Mouse (Mus musculus): ENCODE results near the gene Arf6. TPM values are rescaled to one million over a fixed set of nuclear protein-coding genes. Genes with fewer than 3 reads are reported as not detected.

Arf6 gene
- polyA plus RNA-seq, 1 experiment from 2014 or later: 49.7 TPM

DNA sequence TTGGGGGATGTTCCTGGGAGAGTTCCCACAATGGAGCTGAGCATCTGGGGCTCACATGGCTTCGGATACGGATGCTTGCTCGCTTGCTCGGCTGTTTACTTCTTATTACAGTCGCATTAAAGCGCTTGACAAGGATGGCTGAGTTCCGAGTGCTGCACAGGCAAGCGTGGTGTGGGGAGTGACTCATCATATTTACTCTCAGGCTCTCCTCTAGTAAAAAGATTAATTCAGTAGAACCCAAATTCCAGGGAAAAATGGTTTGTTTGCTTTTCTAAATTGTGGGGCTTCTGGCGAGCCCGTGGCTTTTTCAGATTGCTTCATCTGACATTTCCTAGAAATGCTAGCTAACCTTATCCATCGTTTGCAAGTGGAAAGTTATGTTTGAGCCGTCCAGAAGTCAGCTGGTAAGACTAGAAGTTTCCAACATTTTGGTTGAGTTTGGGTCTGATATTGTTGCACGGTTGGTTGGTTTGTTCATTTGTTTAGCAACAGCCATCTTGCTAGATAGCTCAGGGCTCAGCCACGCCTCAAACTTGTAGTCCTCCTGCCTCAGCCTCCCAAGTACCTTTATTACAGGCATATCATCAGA is 47.2 kb downstream of the Arf6 start:
- no peak overlapping the region for H3K4me3 ChIP-seq
- H3K9ac ChIP-seq (replicated peaks): no peak overlapping the region
- no peak overlapping the region for H3K4me2 ChIP-seq (replicated peaks)
- no peaks in the 10 kb centered on the region for H3K4me1 ChIP-seq
- WGBS: 88% methylated on average over 14 of the region's 14 CpGs
- no peaks in the 10 kb centered on the region for H3K36me3 ChIP-seq
- no peaks in the 10 kb centered on the region for H3K27me3 ChIP-seq
- no peak overlapping the region for H3K27ac ChIP-seq (replicated peaks)
- no peak for ATAC-seq (ENCODE audit: low FRiP score, low read depth)
- no peaks in the 10 kb centered on the region for H3K9me3 ChIP-seq

DNA sequence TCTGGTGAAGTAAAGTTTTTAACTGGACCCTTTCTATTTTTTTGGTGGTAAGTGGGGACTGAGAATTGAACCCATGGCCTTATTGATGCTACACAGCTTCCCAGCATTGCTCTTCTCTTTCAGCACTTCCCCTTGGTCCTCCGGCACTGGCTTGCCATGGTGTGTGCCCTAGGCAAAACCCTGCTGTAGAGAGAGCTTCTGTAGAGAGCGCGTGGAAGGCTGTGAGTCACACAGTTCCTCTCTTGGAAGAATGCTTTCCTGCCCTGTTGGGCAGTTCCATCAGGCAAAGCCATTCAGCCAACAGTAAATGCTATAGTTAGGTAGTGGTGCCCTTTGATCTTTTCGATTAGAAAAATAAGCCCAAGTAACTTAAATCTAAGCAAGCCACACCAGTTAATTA is 47.7 kb downstream of the Arf6 start:
- 87% methylated on average over 4 of the region's 4 CpGs for WGBS
- Histone ChIP-seq H3K36me3 (no peaks in the 10 kb centered on the region), H3K27me3 (no peaks in the 10 kb centered on the region)

DNA sequence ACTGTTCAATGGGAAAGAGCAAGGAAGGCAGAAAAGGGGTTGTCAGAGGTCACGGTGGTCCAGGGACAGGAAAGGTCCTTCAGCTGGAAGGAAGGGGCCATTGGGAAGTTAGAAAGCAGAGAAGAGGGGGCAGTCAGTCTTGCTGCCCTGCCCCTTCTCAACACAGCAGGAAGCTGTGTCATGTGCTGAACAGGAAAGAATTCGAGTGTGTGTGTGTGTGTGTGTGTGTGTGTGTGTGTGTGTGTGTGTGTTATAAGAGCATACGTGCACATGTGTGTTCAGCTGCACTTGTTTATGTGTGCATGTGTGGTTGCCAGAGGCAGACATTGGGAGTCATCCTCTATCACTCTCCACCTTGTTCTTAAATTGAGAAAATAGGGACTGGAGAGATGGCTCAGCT is 48.8 kb downstream of the Arf6 start:
- Histone ChIP-seq H3K4me2 (replicated peaks) (no peak overlapping the region), H3K9ac (replicated peaks) (no peak overlapping the region), H3K4me1 (peaks cover 4% of the 10 kb centered on the region; the same call in 1 of the 2 replicates), H3K27ac (replicated peaks) (no peak overlapping the region), H3K36me3 (no peaks in the 10 kb centered on the region), H3K4me3 (no peak overlapping the region), H3K27me3 (no peaks in the 10 kb centered on the region), H3K9me3 (no peaks in the 10 kb centered on the region)
- ATAC-seq (ENCODE audit: low FRiP score, low read depth): no peak
- 68% methylated on average over 3 of the region's 3 CpGs for WGBS

More for the DNA sequence above, 47.7 kb downstream of the Arf6 start:
- H3K9me3 ChIP-seq: no peaks in the 10 kb centered on the region
- H3K9ac ChIP-seq (replicated peaks): no peak overlapping the region
- no peak overlapping the region for H3K4me3 ChIP-seq
- no peak overlapping the region for H3K4me2 ChIP-seq (replicated peaks)
- no peaks in the 10 kb centered on the region for H3K4me1 ChIP-seq
- no peak for ATAC-seq (ENCODE audit: low FRiP score, low read depth)
- no peak overlapping the region for H3K27ac ChIP-seq (replicated peaks)

DNA sequence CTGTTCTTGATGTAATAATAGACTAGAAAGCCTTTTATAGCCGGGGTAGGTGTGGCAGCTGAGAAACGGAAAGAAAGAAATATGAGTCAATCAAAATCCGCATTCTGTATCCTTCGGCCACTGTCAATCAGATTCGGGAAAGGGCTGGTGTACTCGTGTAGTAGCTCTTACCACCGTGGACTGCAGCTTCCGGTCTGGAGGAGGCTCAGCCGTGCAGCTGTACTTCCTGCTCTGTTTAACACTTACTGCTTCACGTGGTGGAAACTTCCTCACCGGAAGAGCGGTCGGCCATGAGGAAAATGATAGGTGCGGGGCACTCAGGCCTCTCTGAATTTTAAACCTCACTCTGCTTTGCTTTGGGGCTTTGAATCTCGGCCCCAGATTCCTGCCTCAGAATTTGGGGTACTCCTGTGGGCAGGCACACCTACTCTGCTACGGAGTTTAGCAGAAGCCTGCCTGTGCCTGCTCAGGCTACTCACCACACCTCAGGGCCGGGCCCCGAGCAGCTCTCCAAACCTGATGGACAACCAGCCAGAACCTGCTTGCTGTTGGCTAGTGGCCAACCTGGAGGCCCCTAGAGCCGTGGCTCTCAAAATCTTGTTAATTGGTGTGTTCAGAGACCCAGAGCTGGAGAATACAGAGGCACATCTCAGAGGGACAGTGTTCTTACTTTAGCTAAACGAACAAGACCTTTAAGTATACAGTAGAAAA is 51.0 kb downstream of the Arf6 start:
- no peaks in the 10 kb centered on the region for H3K27me3 ChIP-seq
- H3K36me3 ChIP-seq: no peaks in the 10 kb centered on the region
- 90% methylated on average over 20 of the region's 20 CpGs for WGBS
- no peak overlapping the region for H3K4me3 ChIP-seq
- H3K4me1 ChIP-seq: peaks cover 4% of the 10 kb centered on the region; the same call in 1 of the 2 replicates
- H3K9me3 ChIP-seq: no peaks in the 10 kb centered on the region
- ATAC-seq (ENCODE audit: low FRiP score, low read depth): no peak
- no peak overlapping the region for H3K27ac ChIP-seq (replicated peaks)
- H3K9ac ChIP-seq (replicated peaks): no peak overlapping the region
- H3K4me2 ChIP-seq (replicated peaks): no peak overlapping the region

Small RNAs within 50 kb of the gene (microRNA-seq; reads per million reads assigned to microRNA genes)
- gene Gm47299 (0.70 reads per million), gene Gm47305 (not detected)

Other genes with a start within 250 kb of the Arf6 start
- 1,282 and 1,420 TPM in 2 replicates for gene Rps29, start 213.0 kb upstream of the Arf6 start, polyA plus RNA-seq (2016; fragmentation: Nextera tagmentation; extraction: Ambion mirVana)
- gene Lrr1, start 203.3 kb upstream of the Arf6 start, polyA plus RNA-seq (2016; fragmentation: Nextera tagmentation; extraction: Ambion mirVana): 23.4 and 24.5 TPM in 2 replicates
- gene Rpl36al, start 188.1 kb upstream of the Arf6 start, polyA plus RNA-seq (2016; fragmentation: Nextera tagmentation; extraction: Ambion mirVana): 406 and 431 TPM in 2 replicates
- gene Mgat2, start 188.0 kb upstream of the Arf6 start, polyA plus RNA-seq (2016; fragmentation: Nextera tagmentation; extraction: Ambion mirVana): 48.0 and 48.6 TPM in 2 replicates
- gene Gm49383, start 175.0 kb upstream of the Arf6 start, polyA plus RNA-seq (2016; fragmentation: Nextera tagmentation; extraction: Ambion mirVana): 27.5 and 28.1 TPM in 2 replicates
- 14.1 and 14.7 TPM in 2 replicates for gene Dnaaf2, start 173.7 kb upstream of the Arf6 start, polyA plus RNA-seq (2016; fragmentation: Nextera tagmentation; extraction: Ambion mirVana)
- gene Gm49384, start 167.9 kb upstream of the Arf6 start, polyA plus RNA-seq (2016; fragmentation: Nextera tagmentation; extraction: Ambion mirVana): 23.9 and 25.6 TPM in 2 replicates
- gene Pole2, start 144.0 kb upstream of the Arf6 start, polyA plus RNA-seq (2016; fragmentation: Nextera tagmentation; extraction: Ambion mirVana): 18.5 and 19.7 TPM in 2 replicates
- gene Klhdc1, start 131.0 kb upstream of the Arf6 start, polyA plus RNA-seq (2016; fragmentation: Nextera tagmentation; extraction: Ambion mirVana): 3.7 and 4.4 TPM in 2 replicates
- 259 and 264 TPM in 2 replicates for gene Klhdc2, start 75.5 kb upstream of the Arf6 start, polyA plus RNA-seq (2016; fragmentation: Nextera tagmentation; extraction: Ambion mirVana)
- gene Nemf, start 15.0 kb upstream of the Arf6 start, polyA plus RNA-seq (2016; fragmentation: Nextera tagmentation; extraction: Ambion mirVana): 95.2 and 101 TPM in 2 replicates
- gene Gm9887, start 308 bp downstream of the Arf6 start, polyA plus RNA-seq (2016; fragmentation: Nextera tagmentation; extraction: Ambion mirVana): 1.6 and 2.3 TPM in 2 replicates
- gene Vcpkmt, start 210.9 kb downstream of the Arf6 start, polyA plus RNA-seq (2016; fragmentation: Nextera tagmentation; extraction: Ambion mirVana): 18.7 and 19.0 TPM in 2 replicates